Mouse (Mus musculus) megakaryocyte-erythroid progenitor cell, adult 5-6 weeks (primary cell): ENCODE data around the gene Klhl5. TPM values are rescaled to one million over a fixed set of nuclear protein-coding genes. Genes with fewer than 3 reads are reported as not detected.
A peak's percentile ranks its signal among the peaks of the same experiment; 100 is the strongest.

ENCODE experiments used
- ATAC-seq: replicated peaks from 2 replicates; pipeline ENCODE4 v1.8.0; 2016; ENCODE audit warnings: mild to moderate bottlenecking, inconsistent platforms; ENCODE audit not compliant: severe bottlenecking, poor library complexity, low FRiP score, low TSS enrichment
- total RNA-seq, 2 experiments: library from RNA; stranded (forward) in 1 of 2; stranded (reverse) in 1 of 2; fragments of 200-1000, 215-1000 nt in 1 of 2; fragments of >200 nt in 1 of 2; fragmentation: Nextera tagmentation in 1 of 2; gene quantifications; 2 replicates each; pipeline ENCODE4 v1.2.3; 2014 to 2017

Klhl5 gene
- total RNA-seq, 2 experiments from 2014 or later, result 11.9 to 18.0 TPM

GRCm38 (mm10) chr5:65136159-65136558 lies 28.8 kb downstream of the Klhl5 start:
- ATAC-seq, result peak; percentile 80

GRCm38 (mm10) chr5:65137073-65137472 lies 29.7 kb downstream of the Klhl5 start:
- ATAC-seq, result no peak

DNA sequence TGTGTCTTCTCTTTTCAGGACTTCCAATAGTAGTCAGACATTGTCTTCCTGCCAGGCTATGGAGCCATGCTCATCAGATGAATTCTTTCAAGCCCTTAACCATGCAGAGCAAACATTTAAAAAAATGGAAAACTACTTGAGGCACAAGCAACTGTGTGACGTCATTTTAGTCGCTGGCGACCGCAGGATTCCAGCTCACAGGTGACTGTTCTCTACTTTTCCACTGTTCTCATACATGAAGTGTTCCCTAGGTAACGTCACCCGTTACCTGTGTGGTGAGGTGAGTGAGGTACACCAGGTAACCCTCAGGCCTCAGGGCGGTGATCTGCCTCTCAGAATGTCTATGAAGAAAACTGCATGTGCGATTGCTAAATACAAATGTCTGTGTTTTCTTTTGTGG lies 33.9 kb downstream of the Klhl5 start:
- no peak for ATAC-seq

DNA sequence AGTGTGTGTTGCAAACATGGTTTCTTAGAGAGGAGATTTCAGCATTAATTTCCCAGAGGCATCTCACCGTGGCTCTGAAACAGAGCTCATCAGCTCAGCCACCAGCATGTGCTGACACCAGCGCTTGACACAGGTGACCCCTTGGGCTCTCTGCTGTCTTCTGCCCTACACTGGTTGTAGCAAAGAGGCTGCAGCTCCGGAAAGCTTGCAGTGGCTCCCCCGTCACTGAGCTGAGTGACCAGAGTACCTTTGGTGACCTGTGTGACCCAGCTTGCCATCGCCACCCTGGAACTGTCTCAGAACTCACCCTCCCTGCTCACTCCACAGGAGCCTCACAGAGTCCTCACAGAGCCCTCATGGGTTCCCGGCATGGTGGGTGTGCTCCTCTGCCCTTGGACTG lies 34.9 kb downstream of the Klhl5 start:
- ATAC-seq, result no peak

DNA sequence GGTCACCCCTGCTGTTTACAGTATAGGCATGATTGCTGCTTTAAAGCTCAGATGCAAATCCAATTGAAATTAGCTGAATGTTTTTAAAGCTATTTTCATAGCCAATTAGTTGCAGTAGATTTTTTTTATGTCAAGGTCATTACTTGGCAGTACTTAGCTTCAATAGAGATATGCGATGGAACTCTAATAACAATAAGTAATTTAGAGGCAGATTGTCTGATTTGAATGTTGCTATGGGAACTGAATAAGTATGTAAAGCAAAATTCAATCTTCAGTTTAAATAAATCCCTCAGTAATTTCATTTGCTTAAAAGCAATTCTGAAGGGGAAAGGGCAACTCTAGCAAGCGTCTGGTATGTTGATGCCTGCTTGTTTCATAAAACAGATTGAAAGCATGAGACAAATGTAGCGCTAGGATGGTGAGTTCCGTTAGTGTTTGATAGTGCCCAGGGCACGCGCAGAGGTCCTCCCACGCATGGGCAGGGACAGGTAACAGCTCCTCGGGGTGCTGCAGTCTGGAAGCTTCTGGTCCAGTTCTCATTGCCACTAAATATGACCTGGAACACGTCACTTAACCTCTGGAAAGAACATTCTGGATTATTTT lies 38.3 kb downstream of the Klhl5 start:
- ATAC-seq, result no peak

DNA sequence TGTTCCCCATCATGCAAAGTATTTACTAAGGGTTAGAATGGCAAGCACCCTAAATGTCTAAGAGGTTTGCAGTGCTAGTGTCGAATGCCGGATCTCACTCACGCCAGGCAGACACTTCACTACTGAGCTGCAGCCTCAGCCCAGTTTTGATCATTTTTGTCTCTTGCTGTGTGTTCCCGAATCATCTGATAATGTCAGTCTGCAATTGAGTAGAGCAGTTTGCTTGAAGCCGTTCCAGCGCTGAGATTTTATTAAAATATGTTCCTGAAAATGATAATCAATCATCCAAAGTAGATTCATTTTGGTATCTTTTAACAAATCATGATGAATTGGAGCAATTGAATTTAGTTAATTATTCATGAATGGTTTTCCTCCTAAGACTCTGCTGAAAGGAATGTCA lies 39.4 kb downstream of the Klhl5 start:
- ATAC-seq, result no peak

GRCm38 (mm10) chr5:65149706-65150105 lies 42.4 kb downstream of the Klhl5 start:
- ATAC-seq, result no peak

- no peak for ATAC-seq
These were observed 43.1 kb downstream of the Klhl5 start for GRCm38 (mm10) chr5:65150376-65150955.

DNA sequence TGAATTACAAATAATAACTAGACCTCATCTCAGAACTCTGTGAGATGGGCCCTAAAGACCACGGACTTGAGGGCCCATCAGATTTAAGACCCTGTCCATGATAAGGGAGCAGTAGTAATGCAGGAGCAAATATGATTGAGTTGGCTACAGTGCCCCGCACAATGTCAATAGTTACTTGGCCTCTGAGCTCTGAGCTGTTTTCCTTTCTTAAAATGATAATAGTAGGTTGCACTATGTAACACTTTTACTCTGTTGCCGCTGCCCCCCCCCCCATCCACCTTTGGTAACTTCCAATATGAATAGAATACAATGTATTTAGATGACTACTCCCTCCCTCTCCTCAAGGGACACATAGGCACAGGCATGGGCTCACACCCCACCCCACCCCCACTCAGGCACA lies 43.9 kb downstream of the Klhl5 start:
- no peak for ATAC-seq

DNA sequence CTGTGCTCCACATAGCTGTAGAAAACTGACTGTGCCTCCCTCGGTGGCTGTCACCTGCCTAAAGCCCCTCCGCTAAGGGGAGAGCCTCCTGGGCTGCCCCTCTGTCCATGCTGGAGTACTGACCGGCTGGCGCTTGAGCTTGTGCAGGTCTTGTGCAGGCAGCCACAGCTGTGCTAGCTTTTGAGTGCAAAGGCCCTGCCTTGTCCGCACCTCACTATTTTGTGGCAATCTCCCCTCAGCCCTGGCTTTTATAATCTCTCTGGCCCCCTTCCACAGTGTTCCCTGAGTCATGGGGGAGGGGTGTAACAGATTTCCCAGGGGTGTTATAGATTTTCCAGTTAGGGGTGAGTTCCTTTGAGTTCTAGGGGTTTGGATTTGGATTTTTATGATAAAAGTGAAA lies 44.4 kb downstream of the Klhl5 start:
- ATAC-seq, result no peak

GRCm38 (mm10) chr5:65154287-65154686 lies 46.9 kb downstream of the Klhl5 start:
- ATAC-seq, result no peak

GRCm38 (mm10) chr5:65156853-65157252 lies 49.5 kb downstream of the Klhl5 start:
- ATAC-seq, result peak; percentile 78

DNA sequence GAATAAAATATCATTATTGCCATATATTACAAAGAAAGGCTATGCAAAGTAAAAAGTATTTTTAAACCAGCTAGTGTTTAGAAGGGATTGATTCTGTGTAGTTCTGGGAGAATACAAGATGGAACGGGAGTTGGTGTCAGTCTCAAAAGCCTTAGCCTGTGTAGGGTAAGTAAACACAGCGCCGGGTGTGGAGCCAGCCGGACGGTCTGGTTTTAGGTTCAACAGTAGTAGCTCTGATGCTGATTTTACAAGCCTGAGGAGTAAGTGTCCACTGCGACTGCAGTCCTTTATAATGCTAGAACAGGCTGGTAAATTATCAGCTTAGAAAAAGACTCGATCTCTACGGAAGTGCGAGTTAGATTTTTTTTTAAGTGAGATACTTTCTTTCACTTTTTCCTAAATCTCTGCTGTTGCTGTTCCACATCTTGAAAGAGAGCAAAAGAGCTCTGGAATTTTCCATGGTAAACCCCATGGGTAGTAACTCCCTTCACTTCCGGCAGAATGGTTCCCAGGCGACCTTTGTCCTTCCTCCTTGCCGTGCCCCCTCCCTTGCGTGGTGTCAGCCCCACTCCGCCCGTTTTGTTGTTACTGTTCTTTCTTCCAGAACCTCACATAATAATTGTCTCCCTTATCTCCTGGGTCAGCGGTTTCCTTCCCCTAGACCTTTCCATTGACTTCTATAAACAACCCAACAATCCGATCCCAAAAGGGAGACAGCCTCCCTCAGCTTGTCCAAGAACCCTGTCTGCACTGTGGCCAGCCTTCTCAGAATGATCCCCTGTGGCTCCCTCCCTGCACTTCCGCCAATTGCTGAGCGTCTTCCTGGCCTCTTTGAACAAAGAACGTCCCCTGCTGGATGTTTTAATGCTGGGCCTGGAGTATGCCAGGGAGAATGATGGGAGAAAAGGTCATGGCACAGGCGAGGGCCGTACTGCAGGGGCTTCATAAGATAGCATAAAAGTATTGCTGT lies 50.4 kb downstream of the Klhl5 start:
- ATAC-seq, result no peak

DNA sequence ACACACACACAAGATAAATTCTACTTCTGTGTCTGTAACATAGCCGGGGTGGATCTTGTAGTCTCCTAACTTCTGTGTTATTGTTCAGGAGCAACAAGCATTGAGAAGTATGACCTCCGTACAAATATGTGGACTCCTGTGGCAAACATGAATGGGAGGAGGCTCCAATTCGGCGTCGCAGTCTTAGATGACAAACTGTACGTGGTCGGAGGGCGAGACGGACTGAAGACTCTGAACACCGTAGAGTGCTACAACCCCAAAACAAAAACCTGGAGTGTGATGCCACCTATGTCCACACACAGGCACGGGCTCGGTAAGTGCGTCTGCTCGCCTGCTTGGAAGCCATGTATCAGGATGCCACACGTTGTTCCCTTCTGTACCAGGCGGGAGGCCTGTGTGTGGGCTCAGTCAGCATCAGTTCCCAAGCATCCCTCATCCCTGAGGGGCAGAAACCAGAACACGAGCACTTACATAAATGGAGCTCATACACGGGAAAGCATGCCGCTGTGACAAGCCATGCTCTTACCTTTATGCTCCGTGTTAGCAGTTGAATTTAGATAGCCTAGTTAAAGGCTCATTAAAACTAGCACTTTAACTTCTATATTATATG lies 51.5 kb downstream of the Klhl5 start:
- no peak for ATAC-seq

- no peak for ATAC-seq
These were observed 55.7 kb downstream of the Klhl5 start for GRCm38 (mm10) chr5:65163001-65163400.

DNA sequence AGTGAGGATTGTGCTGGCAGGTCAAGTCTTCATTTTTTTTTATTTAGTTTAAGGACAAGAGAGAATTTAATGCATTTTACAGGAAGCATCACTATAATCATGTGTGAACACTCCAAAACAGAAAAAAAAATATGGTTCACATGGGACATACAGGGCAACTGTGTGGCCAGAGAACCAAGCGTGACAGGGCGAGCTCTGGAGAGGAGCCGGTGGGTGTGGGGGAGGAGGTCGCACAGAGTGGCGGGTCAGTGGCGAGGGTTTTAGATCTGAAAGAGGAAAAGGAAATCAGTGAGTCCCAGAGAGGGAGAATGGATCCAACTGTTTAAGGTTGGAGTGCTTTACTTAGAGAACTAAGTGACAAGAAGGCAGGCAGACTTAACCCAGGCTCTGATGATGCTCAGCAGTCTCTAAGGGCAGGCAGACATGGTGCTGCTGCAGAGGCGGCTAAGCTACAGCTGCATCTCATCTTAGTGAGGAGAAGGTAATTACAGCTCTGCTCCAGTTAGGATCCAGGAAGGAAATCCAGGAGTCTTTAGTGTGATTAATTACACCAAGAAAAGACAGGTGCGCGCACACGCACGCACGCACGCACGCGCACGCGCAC lies 56.3 kb downstream of the Klhl5 start:
- ATAC-seq, result no peak

DNA sequence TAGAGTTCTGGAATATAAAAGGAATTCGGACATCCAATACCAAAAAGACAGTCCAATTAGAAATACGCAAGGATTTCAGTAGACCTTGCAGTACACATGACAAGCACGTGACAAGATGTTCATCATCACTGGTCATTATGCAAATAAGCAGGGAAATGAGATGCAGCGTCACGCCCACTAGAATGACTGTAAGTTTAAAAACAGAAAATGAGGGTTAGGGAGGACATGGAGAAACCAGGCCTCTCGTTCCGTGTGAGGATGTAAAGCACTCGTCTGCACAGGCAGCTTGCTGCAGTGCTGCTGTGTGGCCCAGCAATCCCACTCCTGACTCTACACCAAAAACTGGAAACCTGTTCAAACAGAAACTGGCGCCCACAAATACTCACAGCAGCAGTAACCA lies 62.9 kb downstream of the Klhl5 start:
- no peak for ATAC-seq

DNA sequence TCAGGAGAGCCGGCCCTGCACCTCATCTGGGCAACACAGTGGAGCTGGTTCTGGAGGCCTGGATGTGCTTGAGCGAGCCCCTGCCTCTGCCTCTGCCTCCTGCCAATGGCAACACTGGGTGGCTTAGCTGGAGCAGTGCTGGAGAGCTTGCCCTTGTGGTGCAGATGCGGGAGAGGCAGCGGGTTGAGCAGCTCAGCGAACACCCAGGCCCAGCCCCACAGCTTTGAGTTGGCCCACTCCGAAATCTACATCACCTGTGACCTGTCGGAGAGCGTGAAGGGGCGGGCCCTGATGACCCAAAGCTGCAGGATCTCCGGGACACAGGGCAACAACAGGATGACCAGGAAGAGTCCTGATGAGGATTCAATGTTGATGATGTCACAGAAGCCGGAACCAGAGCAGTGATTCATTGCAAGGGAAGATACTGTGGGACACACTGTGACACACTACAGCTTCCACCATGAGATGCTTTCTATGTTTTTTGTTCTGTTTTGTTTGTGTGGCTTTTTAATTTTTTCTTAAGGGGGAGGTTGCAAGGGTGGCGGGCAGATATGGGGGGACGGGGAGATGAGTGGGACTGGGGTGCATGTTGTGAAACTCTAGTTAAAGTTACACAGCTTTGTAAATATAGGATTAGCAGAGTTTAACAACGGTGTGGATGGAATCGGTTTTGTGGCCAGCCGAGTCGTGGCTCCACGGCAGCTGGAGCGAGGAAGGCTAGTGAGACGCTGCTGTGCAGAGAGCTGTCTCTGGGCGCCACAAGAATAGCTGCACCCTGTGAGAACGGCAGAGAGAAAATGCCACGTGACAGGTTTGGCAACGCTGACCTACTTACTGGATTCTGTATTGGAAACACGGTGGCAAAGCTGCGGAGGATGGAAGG lies 67.9 kb downstream of the Klhl5 start:
- ATAC-seq, result no peak

DNA sequence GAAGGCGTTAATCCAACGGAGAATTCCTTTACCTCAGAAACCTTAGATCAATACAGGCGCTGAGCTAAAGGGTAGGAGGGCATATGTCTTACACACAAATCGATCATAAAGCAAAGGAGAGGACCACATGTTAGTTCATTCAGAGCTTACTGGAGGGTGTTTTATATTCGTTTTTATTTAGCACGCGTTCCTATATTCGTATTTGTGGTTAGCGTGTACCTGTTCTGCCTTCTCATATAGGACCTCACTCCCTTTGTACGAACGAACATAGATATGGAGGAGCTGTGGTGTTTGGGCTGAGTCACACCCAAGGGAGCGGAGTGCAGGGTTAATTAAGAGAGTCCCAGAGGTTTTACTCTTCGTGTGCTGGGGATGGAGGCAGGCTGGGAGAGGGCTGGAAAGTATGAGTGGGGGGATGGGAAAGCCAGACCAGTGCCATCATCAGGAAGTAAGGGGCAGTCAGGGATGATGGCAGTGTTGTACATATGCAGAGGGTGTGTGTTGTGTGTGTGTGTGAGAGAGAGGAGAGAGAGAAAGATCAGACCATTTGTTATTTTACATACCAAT lies 68.7 kb downstream of the Klhl5 start:
- no peak for ATAC-seq
